Mouse (Mus musculus) kidney, adult 2 months (tissue): ENCODE measurements around the gene B4galnt3.

Experiments
- CTCF ChIP-seq: fragments of 200-500 bp; conservative IDR thresholded peaks from 2 replicates; pipeline ENCODE4 v1.5.1; 2011; ENCODE audit warnings: low read depth, mild to moderate bottlenecking, control low read depth, low read length, moderate library complexity, mixed read lengths; ENCODE audit not compliant: insufficient read depth, insufficient read length
- POLR2A ChIP-seq: fragments of 200-500 bp; IDR thresholded peaks from one replicate; pipeline ENCODE4 v1.6.1; 2011; ENCODE audit warnings: low read depth, low read length, control low read depth

DNA sequence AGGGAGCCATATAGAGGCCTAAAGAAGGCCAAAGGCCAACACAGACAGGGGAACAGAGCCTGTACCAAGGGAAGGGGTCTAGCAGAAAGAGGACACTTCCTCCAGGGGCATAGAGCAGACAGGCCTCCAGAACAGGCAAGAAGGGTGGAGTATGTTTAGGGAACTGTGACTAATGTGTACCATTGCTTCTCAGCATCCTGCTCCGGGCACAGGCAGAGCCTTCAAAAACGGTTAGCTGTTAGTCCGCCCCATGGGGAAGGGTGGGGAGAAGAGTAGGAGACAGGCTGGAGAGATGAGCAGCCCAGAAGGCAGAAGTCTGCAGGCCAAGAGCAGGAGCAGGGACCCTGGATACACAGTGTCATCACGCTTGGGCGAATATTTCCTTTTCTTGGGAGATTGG, 105.1 kb downstream of the B4galnt3 start:
- no peak for TF ChIP-seq CTCF
- TF ChIP-seq POLR2A = no peak
